Mouse (Mus musculus): ENCODE data around the gene Fzd9. TPM values are rescaled to one million over a fixed set of nuclear protein-coding genes. Genes with fewer than 3 reads are reported as not detected.
"Not testable (repeated sequence)": the region's sequence is repeated elsewhere in the genome, so short reads cannot be mapped to it uniquely, and the experiment has no call there.

Fzd9 gene
- polyA plus RNA-seq, 1 experiment: 0.89 TPM

DNA sequence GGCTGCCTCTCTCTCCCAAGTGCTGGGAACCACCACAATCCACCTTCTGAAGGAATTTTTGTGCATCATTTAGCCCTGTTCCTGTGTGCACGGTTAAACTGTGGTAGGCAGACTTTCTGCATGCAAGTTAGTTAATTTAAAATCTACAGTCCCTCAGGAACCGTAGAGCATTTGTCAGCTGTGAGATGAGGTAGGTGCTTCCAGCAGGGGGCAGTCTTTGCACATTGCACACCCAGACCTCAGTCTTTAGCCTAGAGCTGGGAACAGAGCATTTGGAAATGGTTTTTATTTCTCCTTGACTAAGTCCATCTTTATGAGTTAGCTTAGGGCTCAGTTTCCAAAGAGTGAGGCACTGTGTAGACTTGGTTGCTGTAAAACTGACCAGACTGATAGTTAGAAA lies 14.5 kb downstream of the Fzd9 start:
- Histone ChIP-seq H3K79me2 (ENCODE audit: control insufficient read depth, insufficient read depth) (no peaks in the 10 kb centered on the region), H3K4me3 (ENCODE audit: insufficient read depth, poor library complexity, severe bottlenecking) (no peak overlapping the region), H3K36me3 (ENCODE audit: control insufficient read depth, insufficient read depth) (peaks cover 98% of the 10 kb centered on the region), H3ac (ENCODE audit: control insufficient read depth, insufficient read length, low read depth) (no peak overlapping the region), H3K79me3 (ENCODE audit: low read depth) (no peaks in the 10 kb centered on the region), H3K27me3 (ENCODE audit: control insufficient read depth, insufficient read depth, insufficient read length) (no peaks in the 10 kb centered on the region)
- TF ChIP-seq USF1 (IDR thresholded peaks at IDR 0.05; ENCODE audit: low read depth) (no peak), CTCF (IDR thresholded peaks at IDR 0.05; ENCODE audit: control insufficient read depth, insufficient read depth, insufficient read length) (peak; percentile 27)

DNA sequence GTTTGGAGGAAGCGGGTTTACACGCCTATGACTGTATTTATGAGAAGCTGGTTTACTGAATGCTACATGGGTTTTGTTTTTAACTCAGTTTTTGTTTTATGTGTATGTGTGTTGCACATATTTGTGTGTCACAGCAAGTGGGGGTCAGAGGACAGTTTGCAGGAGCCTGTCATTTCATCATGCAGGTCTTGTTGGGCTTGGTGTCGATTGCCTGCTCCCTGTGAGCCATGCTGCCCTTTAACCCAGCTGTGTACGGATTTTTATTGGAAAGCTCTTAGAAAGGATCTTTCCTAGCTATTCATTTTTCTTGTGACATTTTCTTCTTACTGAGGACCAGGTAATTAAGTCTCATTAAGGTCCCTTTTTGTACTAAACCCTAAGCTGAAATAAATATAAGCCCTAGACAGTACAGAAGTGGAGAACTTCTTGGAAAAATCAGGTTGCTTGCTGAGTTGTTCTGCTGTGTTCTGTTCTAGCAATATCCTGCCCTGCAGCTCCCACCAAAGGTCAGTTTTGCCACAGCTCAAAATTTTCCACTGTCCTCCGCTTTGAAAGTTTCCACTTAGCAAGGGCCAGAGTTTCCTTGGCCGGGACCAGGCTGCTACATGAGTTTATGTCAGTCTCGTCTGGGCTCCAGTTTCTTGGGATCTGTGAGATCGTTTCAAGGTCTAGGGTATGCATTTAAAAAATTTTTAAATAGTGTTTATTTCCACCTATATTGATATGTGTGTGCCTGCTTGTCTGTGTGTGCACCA lies 17.7 kb downstream of the Fzd9 start:
- Histone ChIP-seq H3K4me3 (ENCODE audit: insufficient read depth, poor library complexity, severe bottlenecking) (no peak overlapping the region), H3K79me3 (ENCODE audit: low read depth) (no peaks in the 10 kb centered on the region), H3ac (ENCODE audit: control insufficient read depth, insufficient read length, low read depth) (no peak overlapping the region), H3K27me3 (ENCODE audit: control insufficient read depth, insufficient read depth, insufficient read length) (no peaks in the 10 kb centered on the region), H3K79me2 (ENCODE audit: control insufficient read depth, insufficient read depth) (no peaks in the 10 kb centered on the region), H3K36me3 (ENCODE audit: control insufficient read depth, insufficient read depth) (peaks cover 95% of the 10 kb centered on the region)
- TF ChIP-seq USF1 (IDR thresholded peaks at IDR 0.05; ENCODE audit: low read depth) (no peak), MYOD1 (IDR thresholded peaks at IDR 0.05; ENCODE audit: control insufficient read depth, insufficient read length, low read depth) (no peak)

DNA sequence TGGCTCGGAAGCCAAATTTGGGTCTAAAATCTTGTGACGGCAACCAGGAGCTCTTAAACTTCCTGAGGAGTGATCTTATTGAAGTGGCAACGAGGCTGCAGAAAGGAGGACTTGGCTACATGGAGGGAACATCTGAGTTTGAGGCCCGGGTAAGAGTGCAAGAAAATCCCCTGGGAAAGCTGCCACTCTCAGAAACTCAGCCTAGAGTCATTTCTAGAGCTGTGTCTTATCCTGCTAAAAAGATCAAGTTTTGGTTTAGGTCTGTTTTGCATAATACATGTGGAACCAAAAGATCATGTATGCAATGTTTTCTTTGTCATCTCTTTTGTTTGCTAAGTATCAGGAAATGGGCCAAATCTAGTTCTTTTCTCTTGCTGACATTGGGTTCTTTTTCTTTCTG lies 20.8 kb downstream of the Fzd9 start:
- Histone ChIP-seq H3K79me2 (ENCODE audit: control insufficient read depth, insufficient read depth) (peaks cover 5% of the 10 kb centered on the region), H3K79me3 (ENCODE audit: low read depth) (no peaks in the 10 kb centered on the region), H3ac (ENCODE audit: control insufficient read depth, insufficient read length, low read depth) (no peak overlapping the region), H3K4me3 (ENCODE audit: insufficient read depth, poor library complexity, severe bottlenecking) (no peak overlapping the region), H3K27me3 (ENCODE audit: control insufficient read depth, insufficient read depth, insufficient read length) (no peaks in the 10 kb centered on the region), H3K36me3 (ENCODE audit: control insufficient read depth, insufficient read depth) (peaks cover 88% of the 10 kb centered on the region)
- no peak for TF ChIP-seq MYOG (IDR thresholded peaks at IDR 0.05; ENCODE audit: control insufficient read depth, extremely low read depth, insufficient read length)

DNA sequence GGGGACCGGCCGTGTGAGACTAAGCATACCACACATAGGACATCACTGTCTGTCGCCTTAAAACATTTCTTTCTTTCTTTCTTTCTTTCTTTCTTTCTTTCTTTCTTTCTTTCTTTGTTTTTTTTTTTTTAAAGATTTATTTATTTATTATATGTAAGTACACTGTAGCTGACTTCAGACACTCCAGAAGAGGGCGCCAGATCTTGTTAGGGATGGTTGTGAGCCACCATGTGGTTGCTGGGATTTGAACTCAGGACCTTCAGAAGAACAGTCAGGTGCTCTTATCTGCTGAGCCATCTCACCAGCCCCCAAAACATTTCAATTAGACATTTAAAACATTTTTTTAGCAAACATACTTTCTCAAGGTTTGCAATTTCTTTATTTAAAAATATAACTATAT lies 25.2 kb downstream of the Fzd9 start:
- Histone ChIP-seq H3K79me2 (ENCODE audit: control insufficient read depth, insufficient read depth) (peaks cover 12% of the 10 kb centered on the region), H3K36me3 (ENCODE audit: control insufficient read depth, insufficient read depth) (peaks cover 84% of the 10 kb centered on the region)
- H3K27me3 ChIP-seq (ENCODE audit: control insufficient read depth, insufficient read depth, insufficient read length); H3K4me3 ChIP-seq (ENCODE audit: insufficient read depth, poor library complexity, severe bottlenecking); H3K79me3 ChIP-seq (ENCODE audit: low read depth); H3ac ChIP-seq (ENCODE audit: control insufficient read depth, insufficient read length, low read depth): not testable (repeated sequence)

DNA sequence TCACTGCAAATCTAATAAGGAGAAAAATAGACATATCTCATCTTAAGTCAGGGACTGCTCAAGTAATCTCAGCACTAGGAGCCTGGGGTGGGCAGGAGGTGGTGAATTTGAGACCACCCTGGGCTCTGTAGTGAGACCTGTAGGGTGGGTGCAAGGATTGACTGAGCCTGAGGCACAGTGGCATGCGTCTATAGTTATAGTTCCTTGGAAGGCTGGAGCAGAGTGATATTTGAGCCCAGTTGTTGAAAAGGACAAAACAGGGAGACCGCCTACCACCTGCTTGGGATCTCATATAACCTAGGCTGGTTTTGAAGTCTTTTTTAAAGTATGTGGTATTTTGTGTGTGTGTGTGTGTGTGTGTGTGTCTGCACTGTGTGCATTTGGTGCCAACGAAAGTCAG lies 26.9 kb downstream of the Fzd9 start:
- Histone ChIP-seq H3K79me2 (ENCODE audit: control insufficient read depth, insufficient read depth) (peaks cover 19% of the 10 kb centered on the region), H3ac (ENCODE audit: control insufficient read depth, insufficient read length, low read depth) (no peak overlapping the region), H3K4me3 (ENCODE audit: insufficient read depth, poor library complexity, severe bottlenecking) (no peak overlapping the region), H3K27me3 (ENCODE audit: control insufficient read depth, insufficient read depth, insufficient read length) (no peaks in the 10 kb centered on the region), H3K79me3 (ENCODE audit: low read depth) (peaks cover 4% of the 10 kb centered on the region), H3K36me3 (ENCODE audit: control insufficient read depth, insufficient read depth) (peaks cover 87% of the 10 kb centered on the region)
- no peak for TF ChIP-seq CTCF (IDR thresholded peaks at IDR 0.05; ENCODE audit: control insufficient read depth, insufficient read depth, insufficient read length)
- no peak for TF ChIP-seq CEBPB (IDR thresholded peaks at IDR 0.05; ENCODE audit: low read depth)

DNA sequence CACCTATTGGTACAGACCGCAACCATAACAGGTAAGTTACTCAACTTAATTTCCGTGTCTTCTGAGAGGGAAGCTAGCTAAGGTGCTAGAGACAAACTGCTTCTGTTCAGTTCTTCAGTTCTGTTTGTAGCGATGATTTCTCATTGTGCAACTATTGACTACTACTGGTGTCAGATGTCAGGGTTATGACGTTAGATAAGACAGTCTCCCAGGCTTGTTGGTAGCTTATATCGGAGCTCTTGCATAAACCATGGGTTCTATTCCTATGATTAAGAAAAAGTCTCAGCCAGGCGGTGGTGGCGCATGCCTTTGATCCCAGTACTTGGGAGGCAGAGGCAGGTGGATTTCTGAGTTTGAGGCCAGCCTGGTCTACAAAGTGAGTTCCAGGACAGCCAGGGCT lies 29.0 kb downstream of the Fzd9 start:
- H3K79me3 ChIP-seq (ENCODE audit: low read depth): peaks cover 6% of the 10 kb centered on the region
- H3ac ChIP-seq (ENCODE audit: control insufficient read depth, insufficient read length, low read depth): no peak overlapping the region
- no peak overlapping the region for H3K4me3 ChIP-seq (ENCODE audit: insufficient read depth, poor library complexity, severe bottlenecking)
- no peaks in the 10 kb centered on the region for H3K27me3 ChIP-seq (ENCODE audit: control insufficient read depth, insufficient read depth, insufficient read length)
- no peak for TF ChIP-seq MAX (IDR thresholded peaks at IDR 0.05)
- TF ChIP-seq FOSL1 (IDR thresholded peaks at IDR 0.05; ENCODE audit: insufficient read depth, low read length, poor library complexity, severe bottlenecking): no peak
- no peak for TF ChIP-seq CEBPB (IDR thresholded peaks at IDR 0.05; ENCODE audit: low read depth)
- no peak for TF ChIP-seq MYOD1 (IDR thresholded peaks at IDR 0.05; ENCODE audit: control insufficient read depth, insufficient read length, low read depth)
- TF ChIP-seq MYOG (IDR thresholded peaks at IDR 0.05; ENCODE audit: control insufficient read depth, extremely low read depth, insufficient read length): no peak
- TF ChIP-seq CTCF (IDR thresholded peaks at IDR 0.05; ENCODE audit: control insufficient read depth, insufficient read depth, insufficient read length): no peak
- no peak for TF ChIP-seq USF1 (IDR thresholded peaks at IDR 0.05; ENCODE audit: low read depth)
- peaks cover 38% of the 10 kb centered on the region for H3K79me2 ChIP-seq (ENCODE audit: control insufficient read depth, insufficient read depth)
- H3K36me3 ChIP-seq (ENCODE audit: control insufficient read depth, insufficient read depth): peaks cover 90% of the 10 kb centered on the region

DNA sequence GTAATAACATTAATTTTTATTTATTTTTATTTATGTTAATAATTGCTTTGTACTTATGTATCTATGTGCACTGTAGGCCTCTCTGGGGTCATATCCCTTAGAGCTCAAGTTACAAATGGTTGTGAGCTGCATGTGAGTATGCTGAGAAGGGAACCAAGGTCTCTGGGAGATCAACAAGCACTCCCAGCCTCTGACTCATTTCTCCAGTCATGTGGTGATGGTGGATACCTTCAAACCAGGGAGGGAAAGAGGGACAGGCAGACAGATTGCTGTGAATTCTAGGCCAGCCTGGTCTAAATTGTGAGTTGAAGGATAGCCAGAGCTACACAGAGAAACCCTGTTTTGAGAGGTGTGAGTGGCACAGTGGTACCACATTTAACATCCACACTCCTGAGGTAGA lies 30.1 kb downstream of the Fzd9 start:
- no peak for TF ChIP-seq MYOG (IDR thresholded peaks at IDR 0.05; ENCODE audit: control insufficient read depth, extremely low read depth, insufficient read length)
- TF ChIP-seq CEBPB (IDR thresholded peaks at IDR 0.05; ENCODE audit: low read depth): no peak
- TF ChIP-seq FOSL1 (IDR thresholded peaks at IDR 0.05; ENCODE audit: insufficient read depth, low read length, poor library complexity, severe bottlenecking): no peak
- no peak for TF ChIP-seq MAX (IDR thresholded peaks at IDR 0.05)
- no peak for TF ChIP-seq MYOD1 (IDR thresholded peaks at IDR 0.05; ENCODE audit: control insufficient read depth, insufficient read length, low read depth)
- TF ChIP-seq USF1 (IDR thresholded peaks at IDR 0.05; ENCODE audit: low read depth): no peak
- TF ChIP-seq CTCF (IDR thresholded peaks at IDR 0.05; ENCODE audit: control insufficient read depth, insufficient read depth, insufficient read length): no peak
- H3K4me3 ChIP-seq (ENCODE audit: insufficient read depth, poor library complexity, severe bottlenecking): no peak overlapping the region
- H3K79me3 ChIP-seq (ENCODE audit: low read depth): peaks cover 6% of the 10 kb centered on the region
- peaks cover 46% of the 10 kb centered on the region for H3K79me2 ChIP-seq (ENCODE audit: control insufficient read depth, insufficient read depth)
- peaks cover 92% of the 10 kb centered on the region for H3K36me3 ChIP-seq (ENCODE audit: control insufficient read depth, insufficient read depth)
- no peak overlapping the region for H3ac ChIP-seq (ENCODE audit: control insufficient read depth, insufficient read length, low read depth)
- H3K27me3 ChIP-seq (ENCODE audit: control insufficient read depth, insufficient read depth, insufficient read length): no peaks in the 10 kb centered on the region
